Mouse (Mus musculus): Measurements from ENCODE around the gene Rngtt.

GRCm38 (mm10) chr4:33270386-33271314 is 39.5 kb upstream of the Rngtt start:
- no peak for TF ChIP-seq CTCF (IDR thresholded peaks at IDR 0.05; ENCODE audit: control insufficient read depth, insufficient read depth, low read length)
- no peak for TF ChIP-seq POLR2A (IDR thresholded peaks at IDR 0.05; ENCODE audit: borderline replicate concordance, control insufficient read depth, low read depth, low read length)
